Mouse (Mus musculus) kidney, embryonic 16.5 days (tissue): ENCODE measurements around the gene Atg4d. TPM values are rescaled to one million over a fixed set of nuclear protein-coding genes. Genes with fewer than 3 reads are reported as not detected.
"Not testable (repeated sequence)": the region's sequence is repeated elsewhere in the genome, so short reads cannot be mapped to it uniquely, and the experiment has no call there.

ENCODE experiments used
- ATAC-seq: fragments of 200-750 bp; cut with Nextera tagmentation; 2 replicates; pipeline ENCODE4 v1.8.0; 2017; ENCODE audit warnings: moderate TSS enrichment; ENCODE audit not compliant: low FRiP score, low TSS enrichment
- H3K27ac ChIP-seq: fragments of 300-500 bp; sonication (generic); 2 replicates; pipeline ENCODE4 v1.5.1; 2014; ENCODE audit warnings: low read length
- H3K27me3 ChIP-seq: fragments of 300-500 bp; sonication (generic); 2 replicates; pipeline ENCODE4 v1.6.1; 2014; ENCODE audit warnings: low read length, control low read depth, mixed read lengths; ENCODE audit not compliant: insufficient read depth
- H3K36me3 ChIP-seq: fragments of 300-500 bp; sonication (generic); 2 replicates; pipeline ENCODE4 v1.6.1; 2014; ENCODE audit warnings: low read length, control low read depth, mixed read lengths; ENCODE audit not compliant: insufficient read depth
- H3K4me1 ChIP-seq: fragments of 300-500 bp; sonication (generic); 2 replicates; pipeline ENCODE4 v1.6.1; 2014; ENCODE audit warnings: low read length, control low read depth, mixed read lengths; ENCODE audit not compliant: insufficient read depth
- H3K4me2 ChIP-seq: fragments of 300-500 bp; sonication (generic); replicated peaks from 2 replicates; pipeline ENCODE4 v1.6.1; 2014; ENCODE audit warnings: low read depth, low read length
- H3K4me3 ChIP-seq: fragments of 300-500 bp; sonication (generic); 2 replicates; pipeline ENCODE4 v1.5.1; 2014; ENCODE audit warnings: mild to moderate bottlenecking, low read length
- H3K9ac ChIP-seq: fragments of 300-500 bp; sonication (generic); replicated peaks from 2 replicates; pipeline ENCODE4 v1.6.1; 2014; ENCODE audit warnings: low read length
- H3K9me3 ChIP-seq: fragments of 300-500 bp; sonication (generic); 2 replicates; pipeline ENCODE4 v1.6.1; 2016; ENCODE audit warnings: low read length, control low read depth
- WGBS: fragments of 180-500 bp; shearing (Covaris S2); extraction: QIAGEN DNeasy Blood & Tissue Kit; methylation state at CpG from one replicate; pipeline ENCODE4 v1.1.7; 2014; 5-methylcytosine and 5-hydroxymethylcytosine counted together
- polyA plus RNA-seq: library from polyadenylated mRNA; unstranded; fragments of >200 nt; fragmentation: Nextera tagmentation; extraction: Ambion mirVana; gene quantifications from 2 replicates; pipeline ENCODE4 v1.2.1, GENCODE M21; 2015

Gene Atg4d
- polyA plus RNA-seq, 1 experiment from 2014 or later = 64.1 TPM

DNA sequence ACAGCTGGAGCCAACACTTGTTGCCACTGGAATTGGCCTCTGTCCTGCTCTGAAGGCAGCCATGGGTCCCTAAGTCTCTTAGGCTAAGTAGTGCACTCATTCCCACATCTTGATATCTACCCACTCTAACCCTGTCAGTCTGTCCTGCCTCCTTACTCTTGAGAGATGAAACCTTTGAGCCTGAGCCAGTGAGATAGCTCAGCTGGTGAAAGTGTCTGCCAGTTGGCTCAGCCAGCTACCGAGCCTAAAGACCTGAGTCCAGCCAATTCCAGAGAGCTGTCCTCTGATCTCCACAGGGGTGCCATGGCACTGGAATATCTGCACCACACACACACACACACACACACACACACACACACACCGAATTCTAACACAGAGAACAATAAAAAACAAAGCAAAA is 14.6 kb upstream of the Atg4d start:
- ATAC-seq = no peak
- Histone ChIP-seq H3K4me3 (no peak overlapping the region), H3K9ac (no peak overlapping the region), H3K36me3 (no peaks in the 10 kb centered on the region), H3K4me1 (peaks cover 11% of the 10 kb centered on the region), H3K27me3 (peaks cover 56% of the 10 kb centered on the region), H3K9me3 (no peaks in the 10 kb centered on the region), H3K4me2 (no peak overlapping the region), H3K27ac (no peak overlapping the region)
- WGBS = 44% methylated on average over 2 of the region's 2 CpGs

DNA sequence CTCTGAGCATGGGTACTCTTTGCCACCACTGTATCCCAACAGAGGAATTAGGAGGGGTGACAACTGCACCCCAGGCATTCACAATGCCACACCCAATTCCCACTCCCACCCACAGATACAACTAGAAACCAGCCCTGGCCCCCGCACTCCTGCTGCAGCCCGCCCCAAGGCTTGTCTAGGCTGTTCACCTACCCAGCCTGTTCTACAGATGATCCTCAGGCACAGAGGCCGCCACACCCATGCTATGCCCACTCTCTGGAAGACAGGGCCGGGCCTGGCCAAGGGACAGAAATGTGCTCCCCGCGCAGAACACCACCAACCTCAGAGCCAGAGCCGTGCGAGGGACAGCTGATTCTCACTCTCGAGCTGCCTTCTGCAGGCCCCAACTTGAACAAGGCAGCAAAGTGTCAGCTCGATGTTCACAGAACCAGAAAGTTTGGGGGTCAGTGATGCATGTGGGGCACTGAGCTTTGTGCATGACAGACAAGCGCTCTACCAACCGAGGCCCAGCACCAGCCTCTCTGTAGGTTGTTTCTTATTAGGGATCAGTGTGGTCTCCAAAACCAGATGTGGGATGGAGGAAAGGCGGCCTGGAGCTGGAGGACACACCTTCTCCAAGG is 13.9 kb upstream of the Atg4d start:
- peaks cover 11% of the 10 kb centered on the region for H3K4me1 ChIP-seq
- H3K36me3 ChIP-seq = no peaks in the 10 kb centered on the region
- H3K27ac ChIP-seq = no peak overlapping the region
- 62% methylated on average over 13 of the region's 13 CpGs for WGBS
- H3K4me3 ChIP-seq = no peak overlapping the region
- no peak overlapping the region for H3K9ac ChIP-seq
- H3K27me3 ChIP-seq = peaks cover 48% of the 10 kb centered on the region
- no peak overlapping the region for H3K4me2 ChIP-seq
- no peak for ATAC-seq
- H3K9me3 ChIP-seq = no peaks in the 10 kb centered on the region

DNA sequence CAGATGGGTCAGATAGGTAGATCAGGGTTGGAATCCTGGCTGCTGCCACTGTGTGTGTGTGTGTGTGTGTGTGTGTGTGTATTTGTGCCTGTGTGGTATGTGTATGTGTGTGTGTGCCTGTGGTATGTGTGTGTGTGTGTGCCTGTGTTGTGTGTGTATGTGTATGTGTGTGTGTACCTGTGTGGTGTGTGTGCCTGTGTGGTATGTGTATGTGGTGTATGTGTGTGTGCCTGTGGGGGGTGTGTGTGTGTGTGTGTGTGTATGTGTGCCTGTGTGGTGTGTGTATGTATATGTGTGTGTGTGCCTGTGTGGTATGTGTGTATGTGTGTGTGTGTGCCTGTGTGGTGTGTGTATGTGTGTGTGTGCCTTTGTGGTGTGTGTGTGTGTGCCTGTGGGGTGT is 10.4 kb upstream of the Atg4d start:
- H3K4me2 ChIP-seq = no peak overlapping the region
- no peak overlapping the region for H3K9ac ChIP-seq
- H3K36me3 ChIP-seq = no peaks in the 10 kb centered on the region
- H3K4me1 ChIP-seq = peaks cover 4% of the 10 kb centered on the region; the same call in 1 of the 2 replicates
- ATAC-seq = no peak
- no peaks in the 10 kb centered on the region for H3K9me3 ChIP-seq
- peaks cover 18% of the 10 kb centered on the region for H3K27me3 ChIP-seq
- no peak overlapping the region for H3K27ac ChIP-seq
- no peak overlapping the region for H3K4me3 ChIP-seq

DNA sequence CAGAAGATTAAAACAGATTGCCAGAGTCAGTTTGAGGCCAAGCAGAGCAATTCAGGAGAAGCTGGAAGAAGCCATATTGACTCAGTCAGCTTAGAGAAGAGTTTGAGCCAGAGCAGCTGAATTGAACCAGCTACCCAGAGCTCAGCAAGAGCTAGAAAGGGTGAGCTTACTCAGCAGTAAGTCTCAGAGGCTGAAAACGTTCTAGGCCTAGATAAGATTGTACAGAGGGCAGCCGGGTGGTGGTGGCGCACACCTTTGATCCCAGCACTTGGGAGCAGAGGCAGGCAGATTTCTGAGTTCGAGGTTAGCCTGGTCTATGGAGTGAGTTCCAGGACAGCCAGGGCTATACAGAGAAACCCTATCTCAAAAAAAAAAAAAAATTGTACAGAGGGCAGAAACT is 8.7 kb upstream of the Atg4d start:
- ATAC-seq, H3K4me3 ChIP-seq, H3K27me3 ChIP-seq, H3K9me3 ChIP-seq, H3K27ac ChIP-seq, H3K36me3 ChIP-seq, H3K4me1 ChIP-seq, H3K9ac ChIP-seq, H3K4me2 ChIP-seq: not testable (repeated sequence)
- WGBS = 84% methylated on average over 4 of the region's 4 CpGs

DNA sequence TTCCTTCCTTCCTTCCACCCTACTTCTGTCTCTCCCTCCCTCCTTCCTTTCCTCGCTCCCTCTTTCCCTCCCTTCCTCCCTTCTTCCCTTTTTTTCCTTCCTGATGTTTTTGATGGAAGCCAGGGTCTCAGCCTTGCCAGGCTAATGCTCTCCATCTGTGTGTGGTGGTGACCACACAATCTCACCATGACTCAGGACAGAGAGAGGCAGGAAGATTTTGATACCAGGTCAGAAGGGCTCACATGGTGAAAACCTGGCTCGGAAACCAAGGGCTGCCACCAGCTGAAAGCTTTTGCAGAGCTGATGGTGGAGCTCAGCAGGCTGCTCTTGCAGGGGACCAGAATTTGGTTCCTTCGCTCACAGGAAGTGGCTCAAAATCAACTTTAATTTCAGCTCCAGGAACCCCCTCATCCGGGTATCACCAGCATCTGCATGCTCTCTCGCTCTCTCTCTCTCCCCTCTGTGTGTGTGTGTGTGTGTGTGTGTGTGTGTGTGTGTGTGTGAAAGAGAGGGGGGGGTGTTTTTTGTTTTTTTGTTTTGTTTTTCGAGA is 4.5 kb upstream of the Atg4d start:
- Histone ChIP-seq H3K36me3 (no peaks in the 10 kb centered on the region), H3K9me3 (no peaks in the 10 kb centered on the region), H3K4me2 (no peak overlapping the region), H3K9ac (no peak overlapping the region), H3K27ac (no peak overlapping the region), H3K4me1 (peaks cover 7% of the 10 kb centered on the region), H3K27me3 (no peaks in the 10 kb centered on the region), H3K4me3 (no peak overlapping the region)
- 82% methylated on average over 6 of the region's 6 CpGs for WGBS
- ATAC-seq = no peak

DNA sequence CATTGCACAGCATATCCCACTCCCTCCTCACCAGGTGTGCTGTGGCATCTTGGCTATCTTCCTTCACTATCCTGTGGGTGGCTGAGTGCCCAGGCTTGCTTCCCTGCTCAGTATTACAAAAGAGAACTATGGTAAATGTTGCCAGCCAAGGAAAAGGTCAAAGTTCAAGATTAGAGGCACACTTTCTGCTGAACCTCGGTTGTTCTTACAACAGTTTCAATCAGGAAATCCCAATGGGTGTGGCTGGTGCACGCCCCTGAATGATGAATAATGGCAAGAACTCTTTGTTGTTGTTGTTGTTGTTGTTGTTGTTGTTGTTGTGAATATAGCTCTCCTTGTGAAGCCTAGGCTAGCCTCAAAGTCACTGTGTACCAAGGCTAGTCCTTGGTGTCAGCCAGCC is 3.3 kb upstream of the Atg4d start:
- no peaks in the 10 kb centered on the region for H3K27me3 ChIP-seq
- no peak overlapping the region for H3K27ac ChIP-seq
- no peaks in the 10 kb centered on the region for H3K9me3 ChIP-seq
- H3K4me2 ChIP-seq = no peak overlapping the region
- H3K4me3 ChIP-seq = no peak overlapping the region
- H3K4me1 ChIP-seq = peaks cover 19% of the 10 kb centered on the region
- no peak overlapping the region for H3K9ac ChIP-seq
- H3K36me3 ChIP-seq = peaks cover 2% of the 10 kb centered on the region; the same call in 1 of the 2 replicates
- ATAC-seq = no peak
- 55% methylated on average over 2 of the region's 2 CpGs for WGBS

DNA sequence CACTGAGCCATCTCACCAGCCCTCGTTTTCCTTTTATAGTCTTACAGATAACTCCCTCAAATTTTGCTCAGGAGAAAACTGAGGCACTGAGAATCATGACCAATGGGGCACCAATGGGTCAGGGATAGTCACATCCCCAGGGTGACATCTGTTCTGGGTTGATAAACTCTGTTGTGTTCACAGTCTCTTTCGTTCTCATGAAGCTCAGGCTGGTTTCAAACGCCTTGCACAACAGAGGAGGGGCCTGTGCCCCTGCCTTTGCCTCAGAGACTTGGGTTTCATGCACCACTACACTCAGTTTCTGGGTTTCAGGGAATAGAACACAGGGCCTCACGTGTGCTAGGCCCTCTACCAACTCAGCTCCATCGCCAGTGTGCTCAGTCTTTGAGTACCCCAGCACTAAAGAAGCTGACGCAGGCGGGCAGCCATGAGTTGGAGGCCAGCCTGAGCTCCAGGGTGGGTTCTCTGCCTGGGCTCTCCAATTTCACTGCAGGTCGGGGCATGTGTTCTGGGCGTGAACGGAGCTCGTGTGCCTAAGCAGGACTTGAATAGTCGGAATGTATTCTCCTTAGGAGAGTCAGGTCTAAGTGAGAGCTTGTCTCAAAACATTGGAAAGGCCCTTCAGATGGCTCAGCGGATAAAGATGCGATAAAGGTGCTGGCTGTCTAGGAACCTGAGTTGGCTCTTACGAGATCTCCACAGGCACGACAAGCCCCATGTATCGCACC is 657 bp upstream of the Atg4d start:
- no peaks in the 10 kb centered on the region for H3K9me3 ChIP-seq
- ATAC-seq = peak; percentile 33
- peaks cover 18% of the 10 kb centered on the region for H3K36me3 ChIP-seq
- no peaks in the 10 kb centered on the region for H3K27me3 ChIP-seq
- H3K4me3 ChIP-seq = peak overlapping the region; percentile 62
- peak overlapping the region; percentile 66 for H3K27ac ChIP-seq
- H3K4me1 ChIP-seq = peaks cover 22% of the 10 kb centered on the region
- 14% methylated on average over 17 of the region's 17 CpGs for WGBS
- peak overlapping the region; percentile 71 for H3K4me2 ChIP-seq
- peak overlapping the region; percentile 53 for H3K9ac ChIP-seq

DNA sequence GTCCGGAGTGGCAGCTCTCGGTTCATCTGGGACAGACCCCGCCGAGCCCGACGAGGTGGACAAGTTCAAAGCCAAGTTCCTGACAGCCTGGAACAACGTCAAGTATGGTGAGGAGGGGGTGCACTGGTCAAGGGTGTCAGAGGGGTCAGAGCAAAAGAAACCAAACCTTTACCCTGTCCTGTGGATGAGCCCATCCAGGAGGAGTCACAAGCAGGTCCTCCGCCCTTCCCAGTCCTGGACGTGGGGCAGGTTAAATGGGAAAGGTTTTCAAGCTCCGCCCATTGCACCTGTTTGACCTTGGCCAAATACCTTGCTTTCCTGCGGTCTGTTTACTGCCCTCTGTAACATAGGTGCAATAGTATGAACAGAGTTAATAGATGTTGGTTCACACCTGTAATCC is 518 bp downstream of the Atg4d start:
- Histone ChIP-seq H3K27ac (peak overlapping the region; percentile 37; the same call in 1 of the 2 replicates), H3K9me3 (no peaks in the 10 kb centered on the region), H3K9ac (peak overlapping the region; percentile 75), H3K4me2 (peak overlapping the region; percentile 88), H3K27me3 (no peaks in the 10 kb centered on the region), H3K36me3 (peaks cover 26% of the 10 kb centered on the region), H3K4me1 (peaks cover 22% of the 10 kb centered on the region), H3K4me3 (peak overlapping the region; percentile 62)
- WGBS = 4% methylated on average over 11 of the region's 11 CpGs
- peak; percentile 40 for ATAC-seq

DNA sequence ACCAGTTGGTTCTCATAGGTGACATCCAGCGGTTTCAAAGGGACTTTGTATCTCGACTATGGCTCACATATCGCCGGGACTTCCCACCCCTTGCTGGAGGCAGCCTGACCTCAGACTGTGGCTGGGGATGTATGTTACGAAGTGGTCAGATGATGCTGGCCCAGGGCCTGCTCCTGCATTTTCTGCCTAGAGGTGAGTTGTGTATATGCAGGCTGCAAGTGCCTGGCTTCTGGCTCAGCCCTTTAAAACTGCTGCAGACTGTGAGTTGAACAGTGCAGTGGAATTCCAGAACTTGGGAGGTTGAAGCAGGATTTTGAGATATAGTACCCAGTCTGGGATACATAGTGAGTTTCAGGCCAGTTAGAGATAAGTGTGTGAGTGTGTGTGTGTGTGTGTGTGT is 1.8 kb downstream of the Atg4d start:
- Histone ChIP-seq H3K9ac (0 out of 2 replicates have a peak overlapping the region, but pooled peaks have one; percentile 2), H3K4me1 (peaks cover 22% of the 10 kb centered on the region), H3K4me2 (no peak overlapping the region; the same call in 1 of the 2 replicates), H3K27me3 (no peaks in the 10 kb centered on the region), H3K27ac (no peak overlapping the region), H3K9me3 (no peaks in the 10 kb centered on the region), H3K4me3 (peak overlapping the region; percentile 62; the same call in 1 of the 2 replicates), H3K36me3 (peaks cover 38% of the 10 kb centered on the region)
- 87% methylated on average over 5 of the region's 5 CpGs for WGBS
- ATAC-seq = no peak

DNA sequence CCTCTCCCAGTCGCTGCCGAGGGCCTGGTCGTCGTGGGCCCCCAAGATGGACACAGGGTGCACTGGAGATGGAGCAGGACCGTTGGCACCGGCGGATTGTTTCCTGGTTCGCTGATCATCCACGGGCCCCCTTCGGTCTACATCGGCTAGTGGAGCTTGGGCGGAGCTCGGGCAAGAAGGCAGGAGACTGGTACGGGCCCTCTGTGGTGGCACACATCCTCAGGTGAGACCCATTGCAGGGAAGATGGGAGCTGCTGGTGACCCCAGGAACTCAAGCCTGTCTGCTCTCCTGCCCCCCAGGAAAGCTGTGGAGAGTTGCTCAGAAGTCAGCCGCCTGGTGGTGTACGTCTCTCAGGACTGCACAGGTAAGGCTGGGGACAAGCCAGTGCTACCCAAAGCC is 3.2 kb downstream of the Atg4d start:
- no peaks in the 10 kb centered on the region for H3K9me3 ChIP-seq
- peaks cover 51% of the 10 kb centered on the region for H3K36me3 ChIP-seq
- H3K4me3 ChIP-seq = no peak overlapping the region
- 93% methylated on average over 16 of the region's 16 CpGs for WGBS
- ATAC-seq = no peak
- no peaks in the 10 kb centered on the region for H3K27me3 ChIP-seq
- peaks cover 22% of the 10 kb centered on the region for H3K4me1 ChIP-seq
- no peak overlapping the region for H3K9ac ChIP-seq
- H3K4me2 ChIP-seq = no peak overlapping the region
- H3K27ac ChIP-seq = no peak overlapping the region
